Mouse (Mus musculus) urinary bladder, postnatal 14 days (tissue): Measurements from ENCODE around the gene H2-T22.

Experiments
- DNase-seq: peaks from one replicate; pipeline ENCODE4 v3.0.0; 2021; ENCODE audit warnings: low spot score

The H2-T22 gene

GRCm38 (mm10) chr17:36028879-36029619 is 13.5 kb downstream of the H2-T22 start:
- no peak for DNase-seq

GRCm38 (mm10) chr17:36027663-36028062 is 14.9 kb downstream of the H2-T22 start:
- DNase-seq = no peak

- no peak for DNase-seq
These were observed 16.6 kb downstream of the H2-T22 start for GRCm38 (mm10) chr17:36025901-36026300.

- no peak for DNase-seq
These were observed 17.4 kb downstream of the H2-T22 start for GRCm38 (mm10) chr17:36025197-36025596.

- peak; percentile 53 for DNase-seq
These were observed 18.6 kb downstream of the H2-T22 start for GRCm38 (mm10) chr17:36023710-36024654.

GRCm38 (mm10) chr17:36022922-36023321 is 19.6 kb downstream of the H2-T22 start:
- no peak for DNase-seq

GRCm38 (mm10) chr17:36022098-36022497 is 20.4 kb downstream of the H2-T22 start:
- DNase-seq = no peak

- DNase-seq = no peak
These were observed 21.2 kb downstream of the H2-T22 start for GRCm38 (mm10) chr17:36021309-36021708.

GRCm38 (mm10) chr17:36020191-36021073 is 22.1 kb downstream of the H2-T22 start, which contains the start of gene H2-T24:
Gene H2-T24, minus strand, starts transcription at chr17:36020560.
- peak; percentile 63 for DNase-seq

GRCm38 (mm10) chr17:36019519-36019918 is 23.0 kb downstream of the H2-T22 start:
- no peak for DNase-seq

GRCm38 (mm10) chr17:36018979-36019378 is 23.6 kb downstream of the H2-T22 start:
- no peak for DNase-seq

- DNase-seq = no peak
These were observed 25.5 kb downstream of the H2-T22 start for GRCm38 (mm10) chr17:36017046-36017445.

GRCm38 (mm10) chr17:36014977-36015376 is 27.6 kb downstream of the H2-T22 start:
- no peak for DNase-seq

GRCm38 (mm10) chr17:36004409-36004808 is 38.1 kb downstream of the H2-T22 start:
- DNase-seq = peak; percentile 27

GRCm38 (mm10) chr17:36003331-36003730 is 39.2 kb downstream of the H2-T22 start:
- no peak for DNase-seq

- no peak for DNase-seq
These were observed 40.6 kb downstream of the H2-T22 start for GRCm38 (mm10) chr17:36001966-36002365.

- DNase-seq = no peak
These were observed 41.2 kb downstream of the H2-T22 start for GRCm38 (mm10) chr17:36001121-36001897.

- DNase-seq = no peak
These were observed 42.2 kb downstream of the H2-T22 start for GRCm38 (mm10) chr17:36000349-36000748.

- DNase-seq = no peak
These were observed 43.2 kb downstream of the H2-T22 start for GRCm38 (mm10) chr17:35999356-35999755.

- no peak for DNase-seq
These were observed 43.8 kb downstream of the H2-T22 start for GRCm38 (mm10) chr17:35998545-35999305.
